Mouse (Mus musculus): Measurements from ENCODE around the gene Rer1. TPM values are rescaled to one million over a fixed set of nuclear protein-coding genes. Genes with fewer than 3 reads are reported as not detected.

Rer1 gene
- polyA plus RNA-seq, 1 experiment from 2014 or later: 88.9 TPM

GRCm38 (mm10) chr4:155042606-155043288 is 43.4 kb downstream of the Rer1 start:
- H3K27ac ChIP-seq: no peak overlapping the region
- WGBS (ENCODE audit: missing documents): 5% methylated on average over 58 of the region's 65 CpGs
- H3K36me3 ChIP-seq (ENCODE audit: inconsistent target): no peaks in the 10 kb centered on the region
- H3K79me2 ChIP-seq (ENCODE audit: inconsistent target): no peaks in the 10 kb centered on the region
- no peak overlapping the region for H3K4me3 ChIP-seq (ENCODE audit: inconsistent target)

DNA sequence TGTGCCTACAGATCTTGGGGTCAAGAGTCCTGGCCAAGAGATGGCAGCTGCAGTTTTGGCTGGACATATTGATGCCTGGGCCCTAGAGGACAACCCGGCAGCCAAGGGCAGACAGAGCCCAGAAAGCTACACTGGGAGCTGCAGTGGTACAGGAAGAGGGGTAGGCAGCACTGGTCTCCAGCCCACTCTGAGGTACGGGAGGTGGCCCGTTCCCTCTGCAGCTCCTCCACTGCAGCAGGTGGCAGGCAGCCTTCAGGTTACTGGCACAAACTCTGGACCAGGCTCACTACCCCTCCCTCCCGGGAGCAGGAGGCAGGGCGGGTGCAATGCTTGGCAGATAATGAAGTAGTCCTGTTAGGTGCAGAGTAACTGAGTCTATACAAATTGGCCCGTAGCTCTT is 45.5 kb downstream of the Rer1 start:
- Histone ChIP-seq H3K79me2 (ENCODE audit: inconsistent target) (no peaks in the 10 kb centered on the region), H3K27ac (no peak overlapping the region), H3K36me3 (ENCODE audit: inconsistent target) (no peaks in the 10 kb centered on the region), H3K4me3 (ENCODE audit: inconsistent target) (no peak overlapping the region)
- 69% methylated on average over 6 of the region's 6 CpGs for WGBS (ENCODE audit: missing documents)

DNA sequence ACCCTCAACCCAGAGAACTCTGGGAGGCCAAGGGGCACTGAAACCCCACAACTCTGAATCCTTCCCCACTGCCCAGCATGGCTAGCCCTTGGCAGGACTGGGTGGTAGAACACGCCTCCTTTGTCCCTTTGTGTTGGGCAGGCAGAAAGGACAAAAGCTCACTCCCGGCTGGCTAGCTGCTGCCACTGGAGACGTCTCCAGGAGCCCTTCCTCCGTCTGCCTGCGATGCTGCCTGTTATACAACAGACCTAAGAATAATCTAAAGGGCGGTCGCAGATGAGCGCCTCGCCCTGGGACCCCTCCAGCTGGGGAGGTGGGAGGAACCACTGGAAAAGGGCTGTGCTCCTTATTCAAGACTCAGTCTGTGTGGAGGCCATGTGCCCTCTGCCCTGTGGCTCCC is 46.0 kb downstream of the Rer1 start:
- Histone ChIP-seq H3K79me2 (ENCODE audit: inconsistent target) (no peaks in the 10 kb centered on the region), H3K4me3 (ENCODE audit: inconsistent target) (no peak overlapping the region), H3K27ac (no peak overlapping the region), H3K36me3 (ENCODE audit: inconsistent target) (no peaks in the 10 kb centered on the region)
- WGBS (ENCODE audit: missing documents): 70% methylated on average over 9 of the region's 9 CpGs

GRCm38 (mm10) chr4:155034787-155035186 is 51.4 kb downstream of the Rer1 start:
- H3K36me3 ChIP-seq (ENCODE audit: inconsistent target): no peaks in the 10 kb centered on the region
- no peaks in the 10 kb centered on the region for H3K79me2 ChIP-seq (ENCODE audit: inconsistent target)
- no peak overlapping the region for H3K27ac ChIP-seq
- no peak overlapping the region for H3K4me3 ChIP-seq (ENCODE audit: inconsistent target)
- WGBS (ENCODE audit: missing documents): 71% methylated on average over 13 of the region's 13 CpGs

- Histone ChIP-seq H3K4me3 (ENCODE audit: inconsistent target) (no peak overlapping the region), H3K36me3 (ENCODE audit: inconsistent target) (no peaks in the 10 kb centered on the region), H3K27ac (no peak overlapping the region), H3K79me2 (ENCODE audit: inconsistent target) (no peaks in the 10 kb centered on the region)
- WGBS (ENCODE audit: missing documents): 51% methylated on average over 7 of the region's 7 CpGs
Measured at GRCm38 (mm10) chr4:155034202-155034601, 52.0 kb downstream of the Rer1 start.

- 48% methylated on average over 5 of the region's 6 CpGs for WGBS (ENCODE audit: missing documents)
- H3K36me3 ChIP-seq (ENCODE audit: inconsistent target): no peaks in the 10 kb centered on the region
- H3K79me2 ChIP-seq (ENCODE audit: inconsistent target): no peaks in the 10 kb centered on the region
- H3K4me3 ChIP-seq (ENCODE audit: inconsistent target): no peak overlapping the region
- H3K27ac ChIP-seq: no peak overlapping the region
Measured at GRCm38 (mm10) chr4:155033115-155033514, 53.1 kb downstream of the Rer1 start.

GRCm38 (mm10) chr4:155024170-155025010 is 61.8 kb downstream of the Rer1 start:
- no peak overlapping the region for H3K27ac ChIP-seq
- H3K79me2 ChIP-seq (ENCODE audit: inconsistent target): no peaks in the 10 kb centered on the region
- H3K4me3 ChIP-seq (ENCODE audit: inconsistent target): no peak overlapping the region
- no peaks in the 10 kb centered on the region for H3K36me3 ChIP-seq (ENCODE audit: inconsistent target)
- WGBS (ENCODE audit: missing documents): 88% methylated on average over 10 of the region's 11 CpGs

Other genes with a start within 250 kb of the Rer1 start
- not detected in 3 replicates for gene Ttc34, start 248.9 kb downstream of the Rer1 start, polyA plus RNA-seq (2018)
- not detected in 3 replicates for gene Mmel1, start 216.8 kb downstream of the Rer1 start, polyA plus RNA-seq (2018)
- 41.3 to 98.7 TPM (median 69.7 TPM) in 3 replicates for gene Fam213b, start 187.2 kb downstream of the Rer1 start, polyA plus RNA-seq (2018)
- 28.2 to 116 TPM (median 64.4 TPM) in 3 replicates for gene Tnfrsf14, start 157.8 kb downstream of the Rer1 start, polyA plus RNA-seq (2018)
- not detected in 3 replicates for gene Hes5, start 125.5 kb downstream of the Rer1 start, polyA plus RNA-seq (2018)
- 8.1 to 15.0 TPM (median 11.7 TPM) in 3 replicates for gene Pank4, start 122.3 kb downstream of the Rer1 start, polyA plus RNA-seq (2018)
- gene Plch2, start 29.6 kb downstream of the Rer1 start, polyA plus RNA-seq (2018): not detected in 3 replicates
- 5.8 to 6.4 TPM (median 6.0 TPM) in 3 replicates for gene Pex10, start 19.4 kb downstream of the Rer1 start, polyA plus RNA-seq (2018)
- 0.93 to 6.7 TPM (median 1.7 TPM) in 3 replicates for gene Morn1, start 195 bp upstream of the Rer1 start, polyA plus RNA-seq (2018)
- gene Ski, start 136.2 kb upstream of the Rer1 start, polyA plus RNA-seq (2018): 39.6 to 44.6 TPM (median 40.4 TPM) in 3 replicates
- 10.5 to 23.7 TPM (median 21.3 TPM) in 3 replicates for gene Faap20, start 163.4 kb upstream of the Rer1 start, polyA plus RNA-seq (2018)